Mouse (Mus musculus) liver, postnatal 0 days (tissue): ENCODE measurements around the gene Ece1.

Source experiments
- CTCF ChIP-seq: sonication (generic); IDR thresholded peaks from 2 replicates; pipeline ENCODE4 v1.5.1; 2016; ENCODE audit warnings: antibody characterized with exemption, low read depth
- EP300 ChIP-seq: IDR thresholded peaks from 2 replicates; pipeline ENCODE4 v1.6.1; 2016; ENCODE audit warnings: antibody characterized with exemption, low read depth, mild to moderate bottlenecking

DNA sequence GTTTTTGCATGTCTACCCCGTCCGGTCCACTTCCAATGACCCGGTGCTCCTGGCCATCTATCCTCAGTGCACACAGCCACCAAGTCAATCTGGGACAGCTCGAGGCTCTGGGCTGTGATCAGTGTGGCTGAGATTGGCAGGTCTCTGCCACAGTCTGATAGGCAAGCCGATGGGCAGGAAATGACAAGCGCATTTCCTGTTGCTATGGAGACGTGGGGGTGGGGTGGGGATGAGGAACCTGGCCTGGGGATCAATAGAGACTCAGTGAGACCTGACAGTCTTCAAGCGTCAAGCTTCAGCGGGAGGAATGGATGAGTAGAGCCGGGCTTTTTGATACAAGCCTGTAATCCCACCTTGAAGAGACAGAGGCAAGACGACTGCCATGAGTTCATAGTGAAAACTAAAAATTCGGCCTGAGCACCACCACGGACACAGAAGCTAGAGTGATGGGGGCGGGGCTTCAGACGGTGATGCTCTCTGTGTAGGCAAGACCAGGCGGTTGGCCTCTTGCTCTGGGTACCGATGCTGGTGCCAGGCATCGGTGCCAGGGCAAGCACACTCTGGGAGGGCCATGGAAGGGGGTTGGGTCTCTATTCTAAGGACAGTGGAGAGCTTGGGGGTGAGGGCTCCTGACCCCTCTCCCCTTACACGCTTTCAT is 4.3 kb downstream of the Ece1 start:
- TF ChIP-seq CTCF = no peak
- no peak for TF ChIP-seq EP300
